Mouse (Mus musculus): ENCODE data around the gene Mrpl28. TPM values are rescaled to one million over a fixed set of nuclear protein-coding genes. Genes with fewer than 3 reads are reported as not detected.

Gene Mrpl28
- polyA plus RNA-seq, 1 experiment from 2014 or later = 135 TPM

- Histone ChIP-seq H3K4me2 (replicated peaks; ENCODE audit: low read depth) (no peak overlapping the region), H3K4me3 (ENCODE audit: low read depth, low read length) (no peak overlapping the region), H3K36me3 (ENCODE audit: control insufficient read depth, insufficient read depth, low read length) (peaks cover 2% of the 10 kb centered on the region; the same call in 1 of the 2 replicates), H3K4me1 (replicated peaks; ENCODE audit: control insufficient read depth, insufficient read depth) (no peaks in the 10 kb centered on the region), H3K9me3 (ENCODE audit: control insufficient read depth, low read length) (no peaks in the 10 kb centered on the region), H3K9ac (ENCODE audit: low read length) (no peak overlapping the region), H3K27me3 (ENCODE audit: control insufficient read depth, insufficient read depth, low read length) (no peaks in the 10 kb centered on the region), H3K27ac (replicated peaks) (no peak overlapping the region)
- DNase-seq (ENCODE audit: low spot score) (no peak), ATAC-seq (ENCODE audit: low FRiP score, low TSS enrichment) (no peak)
- WGBS = 70% methylated on average over 4 of the region's 4 CpGs
- TF ChIP-seq CTCF (IDR thresholded peaks at IDR 0.05; ENCODE audit: low read depth) (no peak), EP300 (optimal IDR thresholded peaks at IDR 0.05) (no peak)
Measured at GRCm38 (mm10) chr17:26142796-26143195, 19.5 kb downstream of the Mrpl28 start.

GRCm38 (mm10) chr17:26143386-26143785 lies 20.1 kb downstream of the Mrpl28 start:
- no peak for DNase-seq (ENCODE audit: low spot score)

GRCm38 (mm10) chr17:26149056-26149455 lies 25.8 kb downstream of the Mrpl28 start:
- Histone ChIP-seq H3K4me3 (ENCODE audit: low read depth, low read length) (no peak overlapping the region), H3K4me2 (replicated peaks; ENCODE audit: low read depth) (no peak overlapping the region), H3K27me3 (ENCODE audit: control insufficient read depth, insufficient read depth, low read length) (no peaks in the 10 kb centered on the region), H3K9me3 (ENCODE audit: control insufficient read depth, low read length) (no peaks in the 10 kb centered on the region), H3K36me3 (ENCODE audit: control insufficient read depth, insufficient read depth, low read length) (no peaks in the 10 kb centered on the region; the same call in 1 of the 2 replicates), H3K9ac (ENCODE audit: low read length) (no peak overlapping the region), H3K4me1 (replicated peaks; ENCODE audit: control insufficient read depth, insufficient read depth) (no peaks in the 10 kb centered on the region), H3K27ac (replicated peaks) (no peak overlapping the region)
- no peak for ATAC-seq (ENCODE audit: low FRiP score, low TSS enrichment)
- DNase-seq (ENCODE audit: low spot score) = no peak
- 78% methylated on average over 2 of the region's 2 CpGs for WGBS
- no peak for TF ChIP-seq EP300 (optimal IDR thresholded peaks at IDR 0.05)
- TF ChIP-seq CTCF (IDR thresholded peaks at IDR 0.05; ENCODE audit: low read depth) = 0 out of 2 replicates have a peak, but pooled peaks have one; percentile 11

More at GRCm38 (mm10) chr17:26143386-26143785, 20.1 kb downstream of the Mrpl28 start:
- H3K36me3 ChIP-seq (ENCODE audit: control insufficient read depth, insufficient read depth, low read length) = peaks cover 2% of the 10 kb centered on the region; the same call in 1 of the 2 replicates
- H3K9me3 ChIP-seq (ENCODE audit: control insufficient read depth, low read length) = no peaks in the 10 kb centered on the region
- no peak overlapping the region for H3K4me2 ChIP-seq (replicated peaks; ENCODE audit: low read depth)
- no peak overlapping the region for H3K27ac ChIP-seq (replicated peaks)
- no peak overlapping the region for H3K9ac ChIP-seq (ENCODE audit: low read length)
- WGBS = 95% methylated on average over 5 of the region's 5 CpGs
- no peaks in the 10 kb centered on the region for H3K27me3 ChIP-seq (ENCODE audit: control insufficient read depth, insufficient read depth, low read length)
- H3K4me3 ChIP-seq (ENCODE audit: low read depth, low read length) = no peak overlapping the region
- ATAC-seq (ENCODE audit: low FRiP score, low TSS enrichment) = no peak
- TF ChIP-seq EP300 (optimal IDR thresholded peaks at IDR 0.05) = no peak
- TF ChIP-seq CTCF (IDR thresholded peaks at IDR 0.05; ENCODE audit: low read depth) = no peak
- H3K4me1 ChIP-seq (replicated peaks; ENCODE audit: control insufficient read depth, insufficient read depth) = no peaks in the 10 kb centered on the region

GRCm38 (mm10) chr17:26151886-26152630 lies 28.8 kb downstream of the Mrpl28 start:
- no peak for ATAC-seq (ENCODE audit: low FRiP score, low TSS enrichment)
- 94% methylated on average over 2 of the region's 2 CpGs for WGBS

GRCm38 (mm10) chr17:26162736-26163135 lies 39.4 kb downstream of the Mrpl28 start:
- Histone ChIP-seq H3K9ac (ENCODE audit: low read length) (no peak overlapping the region), H3K27me3 (ENCODE audit: control insufficient read depth, insufficient read depth, low read length) (no peaks in the 10 kb centered on the region), H3K4me1 (replicated peaks; ENCODE audit: control insufficient read depth, insufficient read depth) (0 out of 2 replicates have a peak, but pooled peaks cover 3% of the 10 kb centered on the region), H3K4me3 (ENCODE audit: low read depth, low read length) (no peak overlapping the region), H3K9me3 (ENCODE audit: control insufficient read depth, low read length) (no peaks in the 10 kb centered on the region), H3K27ac (replicated peaks) (no peak overlapping the region), H3K4me2 (replicated peaks; ENCODE audit: low read depth) (no peak overlapping the region), H3K36me3 (ENCODE audit: control insufficient read depth, insufficient read depth, low read length) (no peaks in the 10 kb centered on the region)
- TF ChIP-seq EP300 (optimal IDR thresholded peaks at IDR 0.05) = no peak
- no peak for TF ChIP-seq CTCF (IDR thresholded peaks at IDR 0.05; ENCODE audit: low read depth)
- ATAC-seq (ENCODE audit: low FRiP score, low TSS enrichment) (no peak), DNase-seq (ENCODE audit: low spot score) (no peak)
- 59% methylated on average over 1 of the region's 1 CpGs for WGBS

More at GRCm38 (mm10) chr17:26151886-26152630, 28.8 kb downstream of the Mrpl28 start:
- DNase-seq (ENCODE audit: low spot score) = no peak
- Histone ChIP-seq H3K9me3 (ENCODE audit: control insufficient read depth, low read length) (no peaks in the 10 kb centered on the region), H3K27ac (replicated peaks) (no peak overlapping the region), H3K36me3 (ENCODE audit: control insufficient read depth, insufficient read depth, low read length) (no peaks in the 10 kb centered on the region; the same call in 1 of the 2 replicates), H3K4me2 (replicated peaks; ENCODE audit: low read depth) (no peak overlapping the region), H3K27me3 (ENCODE audit: control insufficient read depth, insufficient read depth, low read length) (no peaks in the 10 kb centered on the region), H3K9ac (ENCODE audit: low read length) (no peak overlapping the region), H3K4me3 (ENCODE audit: low read depth, low read length) (no peak overlapping the region), H3K4me1 (replicated peaks; ENCODE audit: control insufficient read depth, insufficient read depth) (no peaks in the 10 kb centered on the region)
- TF ChIP-seq EP300 (optimal IDR thresholded peaks at IDR 0.05) = no peak
- TF ChIP-seq CTCF (IDR thresholded peaks at IDR 0.05; ENCODE audit: low read depth) = no peak

GRCm38 (mm10) chr17:26168039-26168438 lies 44.7 kb downstream of the Mrpl28 start:
- no peak overlapping the region for H3K27ac ChIP-seq (replicated peaks)
- 62% methylated on average over 2 of the region's 2 CpGs for WGBS
- H3K36me3 ChIP-seq (ENCODE audit: control insufficient read depth, insufficient read depth, low read length) = no peaks in the 10 kb centered on the region
- DNase-seq (ENCODE audit: low spot score) (peak; percentile 31), ATAC-seq (ENCODE audit: low FRiP score, low TSS enrichment) (peak; percentile 91)
- H3K27me3 ChIP-seq (ENCODE audit: control insufficient read depth, insufficient read depth, low read length) = no peaks in the 10 kb centered on the region
- no peaks in the 10 kb centered on the region for H3K9me3 ChIP-seq (ENCODE audit: control insufficient read depth, low read length)
- no peak overlapping the region for H3K9ac ChIP-seq (ENCODE audit: low read length)
- no peak overlapping the region for H3K4me2 ChIP-seq (replicated peaks; ENCODE audit: low read depth)
- no peak overlapping the region for H3K4me3 ChIP-seq (ENCODE audit: low read depth, low read length)
- H3K4me1 ChIP-seq (replicated peaks; ENCODE audit: control insufficient read depth, insufficient read depth) = no peaks in the 10 kb centered on the region
- TF ChIP-seq CTCF (IDR thresholded peaks at IDR 0.05; ENCODE audit: low read depth) (no peak), EP300 (optimal IDR thresholded peaks at IDR 0.05) (no peak)

All from stomach, postnatal 0 days (tissue).